Mouse (Mus musculus): Measurements from ENCODE around the gene Gpr180. TPM values are rescaled to one million over a fixed set of nuclear protein-coding genes. Genes with fewer than 3 reads are reported as not detected.

Gpr180 gene
- polyA plus RNA-seq, 1 experiment from 2014 or later: 58.6 TPM

Other genes starting within 250 kb of the Gpr180 start
- gene Dct, start 84.9 kb upstream of the Gpr180 start, polyA plus RNA-seq (2015; fragmentation: Nextera tagmentation; extraction: Ambion mirVana): 0.95 and 1.8 TPM in 2 replicates
- gene Tgds, start 4.4 kb upstream of the Gpr180 start, polyA plus RNA-seq (2015; fragmentation: Nextera tagmentation; extraction: Ambion mirVana): 36.7 and 38.1 TPM in 2 replicates
- 0.08 TPM in 1 of 2 replicates, not detected in the other for gene Sox21, start 99.9 kb downstream of the Gpr180 start, polyA plus RNA-seq (2015; fragmentation: Nextera tagmentation; extraction: Ambion mirVana)
- gene Gm9376, start 129.8 kb downstream of the Gpr180 start, polyA plus RNA-seq (2015; fragmentation: Nextera tagmentation; extraction: Ambion mirVana): not detected in 2 replicates

Data from kidney, embryonic 15.5 days (tissue).